ENCODE assay signal across 9 mouse cellular contexts in genomic region chr7:4478796-4479291, GRCm38 (mm10). TPM values are rescaled to one million over a fixed set of nuclear protein-coding genes. Genes with fewer than 3 reads are reported as not detected.
DNase-seq lines count a peak whose midpoint lies in the region; ATAC-seq and TF ChIP-seq lines count a peak whose summit lies in the region.
"Had no signal": no experiment of that assay in that cellular context is flagged by ENCODE, and none has a peak within 500 bp of the region (broad histone marks: within the 10 kb centered on the region; RNA-seq: fewer than 3 reads in every experiment).

No protein-coding gene starts in this region.

- H3K27me3 ChIP-seq in heart, embryonic 15.5 days: 0 out of 2 replicates have a peak, but pooled peaks cover 3% of the 10 kb centered on the region
- peaks cover 34% of the 10 kb centered on the region for H3K27me3 ChIP-seq in hindbrain, embryonic 10.5 days (ENCODE audit: insufficient read depth, poor library complexity, severe bottlenecking)
- H3K27me3 ChIP-seq in midbrain, embryonic 10.5 days (ENCODE audit: low read depth, poor library complexity, severe bottlenecking): peaks cover 36% of the 10 kb centered on the region

- TF ChIP-seq POLR2A in brain, embryonic 14.5 days (IDR thresholded peaks at IDR 0.05; ENCODE audit: borderline replicate concordance, extremely low read depth, insufficient read depth, insufficient read length, poor library complexity, severe bottlenecking): no peak

- no peak for ATAC-seq in heart, embryonic 15.5 days (replicated peaks; ENCODE audit: insufficient number of reproducible peaks, insufficient read depth, low FRiP score, low read depth)

- peak overlapping the region; percentile 93 for H3K27ac ChIP-seq in heart, embryonic 15.5 days
- H3K27ac ChIP-seq in hindbrain, embryonic 10.5 days: peak overlapping the region; percentile 93
- H3K27ac ChIP-seq in midbrain, embryonic 10.5 days (replicated peaks): peak overlapping the region; percentile 94
- H3K27ac ChIP-seq: macrophage had no signal

- peak overlapping the region; percentile 77 for H3K4me2 ChIP-seq in heart, embryonic 15.5 days

- H3K4me1 ChIP-seq in heart, embryonic 15.5 days (replicated peaks): peaks cover 21% of the 10 kb centered on the region
- H3K4me1 ChIP-seq in hindbrain, embryonic 10.5 days (replicated peaks): peaks cover 31% of the 10 kb centered on the region
- peaks cover 27% of the 10 kb centered on the region for H3K4me1 ChIP-seq in midbrain, embryonic 10.5 days

- 6% methylated on average over 16 of the region's 16 CpGs for WGBS in heart, embryonic 15.5 days
- WGBS in hindbrain, embryonic 10.5 days: 3% methylated on average over 16 of the region's 16 CpGs
- 2% methylated on average over 16 of the region's 16 CpGs for WGBS in midbrain, embryonic 10.5 days

- peak overlapping the region; percentile 55 for H3K9ac ChIP-seq in heart, embryonic 15.5 days

- H3K4me3 ChIP-seq in heart, embryonic 15.5 days: peak overlapping the region; percentile 54
- H3K4me3 ChIP-seq in hindbrain, embryonic 10.5 days: peak overlapping the region; percentile 66
- peak overlapping the region; percentile 70 for H3K4me3 ChIP-seq in midbrain, embryonic 10.5 days

- no peak for DNase-seq in heart, postnatal 36 days
- peak; percentile 12 for DNase-seq in brain, embryonic 14.5 days (ENCODE audit: low read depth)
- no peak for DNase-seq in hindbrain, embryonic 10.5 days (ENCODE audit: low spot score)
- DNase-seq in midbrain, embryonic 10.5 days (ENCODE audit: low spot score): no peak
- DNase-seq in ovary, postnatal 10 days (ENCODE audit: low spot score): no peak
- DNase-seq in spleen, postnatal 4 days (ENCODE audit: low spot score in 2 of 2): no peak
- DNase-seq in frontal cortex, postnatal 36 days (ENCODE audit: low spot score in 2 of 2): no peak

- H3K36me3 ChIP-seq in heart, embryonic 15.5 days: peaks cover 31% of the 10 kb centered on the region
- peaks cover 32% of the 10 kb centered on the region for H3K36me3 ChIP-seq in hindbrain, embryonic 10.5 days
- H3K36me3 ChIP-seq in midbrain, embryonic 10.5 days: peaks cover 32% of the 10 kb centered on the region

- intact Hi-C loops in heart, postnatal 36 days (cut with DNase I): loop anchor here (2.0 to 5.0 kb wide), 2 partner anchors 33 to 46 kb away; partner anchors contain the start of gene Tnni3

- H3K9me3 ChIP-seq in heart, embryonic 15.5 days (replicated peaks): no peaks in the 10 kb centered on the region
- 0 out of 2 replicates have a peak, but pooled peaks cover 6% of the 10 kb centered on the region for H3K9me3 ChIP-seq in hindbrain, embryonic 10.5 days
- H3K9me3 ChIP-seq in midbrain, embryonic 10.5 days (replicated peaks): no peaks in the 10 kb centered on the region

- TF ChIP-seq CTCF in brain, embryonic 14.5 days (IDR thresholded peaks at IDR 0.05; ENCODE audit: borderline replicate concordance, extremely low read depth, insufficient read depth, insufficient read length): no peak

RNA-seq across cellular contexts. Expression of gene Eps8l1, which starts 18.4 kb away (rescaled TPM):
- polyA plus RNA-seq in heart, embryonic 15.5 days (2015; fragmentation: Nextera tagmentation; extraction: Ambion mirVana): 4.8 TPM in 2 replicates
- total RNA-seq in heart, postnatal 36 days (2021): 1 to 10 TPM; 1.5 to 3.5 TPM
- 5.6 and 6.9 TPM in 2 replicates for polyA plus RNA-seq in brain, embryonic 14.5 days (2012; rRNA removed)
- 2.8 and 5.4 TPM in 2 replicates for polyA plus RNA-seq in hindbrain, embryonic 10.5 days (2016; fragmentation: Nextera tagmentation; extraction: Ambion mirVana)
- 2.9 and 3.4 TPM in 2 replicates for polyA plus RNA-seq in midbrain, embryonic 10.5 days (2016; fragmentation: Nextera tagmentation; extraction: Ambion mirVana)

RNA-seq across cellular contexts. Expression of gene Ppp1r12c, which starts 22.6 kb away (rescaled TPM):
- polyA plus RNA-seq in heart, embryonic 15.5 days (2015; fragmentation: Nextera tagmentation; extraction: Ambion mirVana): 32.5 and 43.7 TPM in 2 replicates
- total RNA-seq in heart, postnatal 36 days (2021): 10 to 100 TPM; 59.7 to 62.2 TPM
- polyA plus RNA-seq in brain, embryonic 14.5 days (2012; rRNA removed): 61.5 and 104 TPM in 2 replicates
- 40.8 and 45.8 TPM in 2 replicates for polyA plus RNA-seq in hindbrain, embryonic 10.5 days (2016; fragmentation: Nextera tagmentation; extraction: Ambion mirVana)
- 33.5 and 40.4 TPM in 2 replicates for polyA plus RNA-seq in midbrain, embryonic 10.5 days (2016; fragmentation: Nextera tagmentation; extraction: Ambion mirVana)

RNA-seq across cellular contexts. Expression of gene Rdh13, which starts 33.4 kb away (rescaled TPM):
- polyA plus RNA-seq in heart, embryonic 15.5 days (2015; fragmentation: Nextera tagmentation; extraction: Ambion mirVana): 26.1 and 27.9 TPM in 2 replicates
- 10 to 100 TPM; 24.6 to 31.3 TPM for total RNA-seq in heart, postnatal 36 days (2021)
- polyA plus RNA-seq in brain, embryonic 14.5 days (2012; rRNA removed): 37.8 and 40.5 TPM in 2 replicates
- 30.6 and 34.1 TPM in 2 replicates for polyA plus RNA-seq in hindbrain, embryonic 10.5 days (2016; fragmentation: Nextera tagmentation; extraction: Ambion mirVana)
- 34.9 and 35.8 TPM in 2 replicates for polyA plus RNA-seq in midbrain, embryonic 10.5 days (2016; fragmentation: Nextera tagmentation; extraction: Ambion mirVana)

RNA-seq across cellular contexts. Expression of gene Tnnt1, which starts 37.3 kb away (rescaled TPM):
- 255 and 278 TPM in 2 replicates for polyA plus RNA-seq in heart, embryonic 15.5 days (2015; fragmentation: Nextera tagmentation; extraction: Ambion mirVana)
- total RNA-seq in heart, postnatal 36 days (2021): 10 to 100 TPM; 20.0 to 21.3 TPM
- 3.3 and 3.9 TPM in 2 replicates for polyA plus RNA-seq in brain, embryonic 14.5 days (2012; rRNA removed)
- polyA plus RNA-seq in hindbrain, embryonic 10.5 days (2016; fragmentation: Nextera tagmentation; extraction: Ambion mirVana): 5.7 and 6.2 TPM in 2 replicates
- 4.7 and 6.0 TPM in 2 replicates for polyA plus RNA-seq in midbrain, embryonic 10.5 days (2016; fragmentation: Nextera tagmentation; extraction: Ambion mirVana)

RNA-seq across cellular contexts. Expression of gene Tnni3, which starts 45.2 kb away (rescaled TPM):
- 2,753 and 3,427 TPM in 2 replicates for polyA plus RNA-seq in heart, embryonic 15.5 days (2015; fragmentation: Nextera tagmentation; extraction: Ambion mirVana)
- over 10,000 TPM in 1 of 2 experiments, 1,000 to 10,000 TPM in 1; 9,756 to 10,673 TPM for total RNA-seq in heart, postnatal 36 days (2021)
- 4.2 and 4.3 TPM in 2 replicates for polyA plus RNA-seq in brain, embryonic 14.5 days (2012; rRNA removed)
- polyA plus RNA-seq in hindbrain, embryonic 10.5 days (2016; fragmentation: Nextera tagmentation; extraction: Ambion mirVana): 2.5 and 3.5 TPM in 2 replicates
- 2.0 and 2.3 TPM in 2 replicates for polyA plus RNA-seq in midbrain, embryonic 10.5 days (2016; fragmentation: Nextera tagmentation; extraction: Ambion mirVana)
